Comparison of ENCODE assay signal across 9 mouse cellular contexts in the genomic region with DNA sequence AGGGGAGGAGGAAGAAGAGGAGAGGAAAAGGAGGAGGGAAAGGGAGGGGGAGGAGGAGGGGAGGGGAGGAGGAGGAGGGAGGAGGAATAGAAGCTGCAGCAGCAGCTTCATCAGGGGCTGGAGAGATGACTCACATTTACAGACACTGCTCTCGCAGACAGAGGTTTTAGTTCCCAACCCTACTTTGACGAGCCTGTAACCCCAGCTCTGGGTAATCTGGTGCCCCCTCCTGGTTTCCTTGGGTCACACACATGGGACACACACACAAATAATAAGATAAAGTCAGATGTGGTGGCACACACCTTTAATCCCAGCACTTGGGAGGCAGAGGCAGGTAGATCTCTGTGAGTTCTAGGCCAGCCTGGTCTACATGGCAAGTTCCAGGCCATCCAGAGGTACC. TPM values are rescaled to one million over a fixed set of nuclear protein-coding genes. Genes with fewer than 3 reads are reported as not detected.
A peak's percentile ranks its signal among the peaks of the same experiment; 100 is the strongest.
DNase-seq lines count a peak whose midpoint lies in the region; ATAC-seq and TF ChIP-seq lines count a peak whose summit lies in the region.
"Had no signal": no experiment of that assay in that cellular context is flagged by ENCODE, and none has a peak within 500 bp of the region (broad histone marks: within the 10 kb centered on the region; RNA-seq: fewer than 3 reads in every experiment).

No protein-coding gene starts in this region.

- no peaks in the 10 kb centered on the region for H3K4me1 ChIP-seq in forebrain, embryonic 14.5 days (ENCODE audit: control insufficient read depth, insufficient read depth, low read length)
- no peaks in the 10 kb centered on the region for H3K4me1 ChIP-seq in forebrain, embryonic 16.5 days (replicated peaks; ENCODE audit: control insufficient read depth, insufficient read depth, low read length)
- H3K4me1 ChIP-seq in lung, embryonic 14.5 days (ENCODE audit: insufficient read depth): no peaks in the 10 kb centered on the region
- H3K4me1 ChIP-seq: midbrain, embryonic 12.5 days had no signal

- peak; percentile 23 for DNase-seq in forebrain, embryonic 14.5 days (ENCODE audit: low spot score)
- DNase-seq in 3T3-L1 (ENCODE audit: low read depth, low spot score): peak; percentile 89
- DNase-seq in adrenal gland, postnatal 14 days: peak; percentile 57
- DNase-seq in lung, embryonic 14.5 days: peak; percentile 62
- no peak for DNase-seq in cerebellum, adult 11-12 months
- no peak for DNase-seq in cerebellum, adult 11 months
- DNase-seq in frontal cortex, postnatal 10 days (ENCODE audit: low spot score in 2 of 2): no peak

- H3K4me2 ChIP-seq in forebrain, embryonic 14.5 days (ENCODE audit: low read length): no peak overlapping the region
- no peak overlapping the region for H3K4me2 ChIP-seq in forebrain, embryonic 16.5 days (ENCODE audit: low read length)
- H3K4me2 ChIP-seq in lung, embryonic 14.5 days: no peak overlapping the region
- H3K4me2 ChIP-seq: midbrain, embryonic 12.5 days had no signal

- H3K9me3 ChIP-seq in forebrain, embryonic 14.5 days (replicated peaks; ENCODE audit: control insufficient read depth, low read length): no peaks in the 10 kb centered on the region
- H3K9me3 ChIP-seq in forebrain, embryonic 16.5 days (ENCODE audit: control insufficient read depth, low read length): no peaks in the 10 kb centered on the region
- H3K9me3 ChIP-seq in lung, embryonic 14.5 days (ENCODE audit: low read depth, low read length): no peaks in the 10 kb centered on the region
- H3K9me3 ChIP-seq: midbrain, embryonic 12.5 days had no signal

- ATAC-seq in forebrain, embryonic 14.5 days: no peak
- ATAC-seq in forebrain, embryonic 16.5 days: no peak
- no peak for ATAC-seq in lung, embryonic 14.5 days (ENCODE audit: insufficient read depth)

- peaks cover 36% of the 10 kb centered on the region for H3K36me3 ChIP-seq in forebrain, embryonic 14.5 days (ENCODE audit: control insufficient read depth, insufficient read depth, low read length)
- H3K36me3 ChIP-seq in forebrain, embryonic 16.5 days (ENCODE audit: control insufficient read depth, insufficient read depth): peaks cover 15% of the 10 kb centered on the region; the same call in 1 of the 2 replicates
- H3K36me3 ChIP-seq in lung, embryonic 14.5 days (ENCODE audit: insufficient read depth): no peaks in the 10 kb centered on the region

- 38% methylated on average over 2 of the region's 2 CpGs for WGBS in forebrain, embryonic 14.5 days
- WGBS in forebrain, embryonic 16.5 days: 39% methylated on average over 2 of the region's 2 CpGs
- WGBS in lung, embryonic 14.5 days: 37% methylated on average over 2 of the region's 2 CpGs

- H3K27me3 ChIP-seq in forebrain, embryonic 14.5 days (replicated peaks; ENCODE audit: control insufficient read depth, insufficient read depth, low read length): no peaks in the 10 kb centered on the region
- no peaks in the 10 kb centered on the region for H3K27me3 ChIP-seq in forebrain, embryonic 16.5 days (replicated peaks; ENCODE audit: control insufficient read depth, insufficient read depth, low read length)
- no peaks in the 10 kb centered on the region for H3K27me3 ChIP-seq in lung, embryonic 14.5 days (ENCODE audit: insufficient read depth, low read length)
- H3K27me3 ChIP-seq: midbrain, embryonic 12.5 days had no signal

- H3K27ac ChIP-seq in forebrain, embryonic 14.5 days (ENCODE audit: low read depth, low read length): no peak overlapping the region
- H3K27ac ChIP-seq in forebrain, embryonic 16.5 days (ENCODE audit: low read length): no peak overlapping the region
- no peak overlapping the region for H3K27ac ChIP-seq in lung, embryonic 14.5 days (ENCODE audit: low read depth)
- H3K27ac ChIP-seq: midbrain, embryonic 12.5 days had no signal

- H3K4me3 ChIP-seq in forebrain, embryonic 14.5 days (ENCODE audit: low read depth, low read length): no peak overlapping the region
- no peak overlapping the region for H3K4me3 ChIP-seq in forebrain, embryonic 16.5 days (replicated peaks; ENCODE audit: low read length)
- no peak overlapping the region for H3K4me3 ChIP-seq in lung, embryonic 14.5 days (ENCODE audit: low read depth, low read length)
- H3K4me3 ChIP-seq: midbrain, embryonic 12.5 days had no signal

- peak; percentile 56 for TF ChIP-seq CTCF in lung, embryonic 14.5 days (IDR thresholded peaks at IDR 0.05; ENCODE audit: low read depth)

- no peak overlapping the region for H3K9ac ChIP-seq in forebrain, embryonic 14.5 days (ENCODE audit: low read length)
- no peak overlapping the region for H3K9ac ChIP-seq in forebrain, embryonic 16.5 days (replicated peaks; ENCODE audit: low read depth, low read length)
- H3K9ac ChIP-seq in lung, embryonic 14.5 days: no peak overlapping the region
- H3K9ac ChIP-seq: midbrain, embryonic 12.5 days had no signal

RNA-seq across cellular contexts. Expression of a gene that starts 19.1 kb away (rescaled TPM):
- polyA plus RNA-seq in forebrain, embryonic 14.5 days (2014; fragmentation: Nextera tagmentation; extraction: Ambion mirVana): 11.0 and 14.9 TPM in 2 replicates
- 19.8 and 20.0 TPM in 2 replicates for polyA plus RNA-seq in forebrain, embryonic 16.5 days (2015; fragmentation: Nextera tagmentation; extraction: Ambion mirVana)
- total RNA-seq in adrenal gland, postnatal 14 days (2021): 74.1 and 84.3 TPM in 2 replicates
- polyA plus RNA-seq in lung, embryonic 14.5 days (2014; fragmentation: Nextera tagmentation; extraction: Ambion mirVana): 62.3 and 63.8 TPM in 2 replicates

RNA-seq across cellular contexts. Expression of a gene that starts 27.2 kb away (rescaled TPM):
- 35.5 and 45.3 TPM in 2 replicates for polyA plus RNA-seq in forebrain, embryonic 14.5 days (2014; fragmentation: Nextera tagmentation; extraction: Ambion mirVana)
- 107 and 114 TPM in 2 replicates for polyA plus RNA-seq in forebrain, embryonic 16.5 days (2015; fragmentation: Nextera tagmentation; extraction: Ambion mirVana)
- 6.6 and 7.1 TPM in 2 replicates for total RNA-seq in adrenal gland, postnatal 14 days (2021)
- 13.8 and 15.1 TPM in 2 replicates for polyA plus RNA-seq in lung, embryonic 14.5 days (2014; fragmentation: Nextera tagmentation; extraction: Ambion mirVana)

RNA-seq across cellular contexts. Expression of a gene that starts 43.2 kb away (rescaled TPM):
- 0.89 and 2.2 TPM in 2 replicates for polyA plus RNA-seq in forebrain, embryonic 14.5 days (2014; fragmentation: Nextera tagmentation; extraction: Ambion mirVana)
- polyA plus RNA-seq in forebrain, embryonic 16.5 days (2015; fragmentation: Nextera tagmentation; extraction: Ambion mirVana): 0.36 and 1.1 TPM in 2 replicates
- total RNA-seq in adrenal gland, postnatal 14 days (2021): 7.1 and 8.4 TPM in 2 replicates
- 12.1 and 14.2 TPM in 2 replicates for polyA plus RNA-seq in lung, embryonic 14.5 days (2014; fragmentation: Nextera tagmentation; extraction: Ambion mirVana)

Comparison
In these comparisons a context has a peak if more than half of its experiments do, and no peak if none do; other contexts are left out.
1. DNase-seq: peak in forebrain, embryonic 14.5 days (single experiment), 3T3-L1 (single experiment), adrenal gland, postnatal 14 days (single experiment) and lung, embryonic 14.5 days (single experiment); none in cerebellum, adult 11-12 months (single experiment), cerebellum, adult 11 months (single experiment) and frontal cortex, postnatal 10 days (0 of 2).